Mouse (Mus musculus) heart, adult 2 months (tissue): ENCODE results near the gene Csnk2a1. TPM values are rescaled to one million over a fixed set of nuclear protein-coding genes. Genes with fewer than 3 reads are reported as not detected.

Experiments used
- DNase-seq, 2 experiments: peaks; one replicate each; pipeline ENCODE4 v3.0.0; 2021
- H3K27ac ChIP-seq: fragments of 200-600 bp; 2 replicates; pipeline ENCODE4 v1.8.1; 2022
- H3K27me3 ChIP-seq: fragments of 200-500 bp; 2 replicates; pipeline ENCODE4 v1.6.1; 2012; ENCODE audit warnings: mild to moderate bottlenecking, low read length, inconsistent platforms, mixed read lengths; ENCODE audit not compliant: control insufficient read depth, insufficient read depth
- H3K36me3 ChIP-seq: fragments of 200-500 bp; 2 replicates; pipeline ENCODE4 v1.6.1; 2012; ENCODE audit warnings: low read length, inconsistent platforms; ENCODE audit not compliant: control insufficient read depth, insufficient read depth
- H3K4me1 ChIP-seq: fragments of 200-500 bp; 2 replicates; pipeline ENCODE4 v1.6.1; 2011; ENCODE audit warnings: low read length; ENCODE audit not compliant: control insufficient read depth, insufficient read depth
- H3K4me3 ChIP-seq: fragments of 200-600 bp; 2 replicates; pipeline ENCODE4 v1.8.1; 2022
- H3K79me2 ChIP-seq: fragments of 200-500 bp; replicated peaks from 2 replicates; pipeline ENCODE4 v1.6.1; 2012; ENCODE audit warnings: mild to moderate bottlenecking, inconsistent platforms, low read length, moderate library complexity, mixed read lengths; ENCODE audit not compliant: control insufficient read depth, insufficient read depth
- H3K9ac ChIP-seq: fragments of 200-500 bp; 2 replicates; pipeline ENCODE4 v1.6.1; 2012; ENCODE audit warnings: low read depth, mild to moderate bottlenecking, control low read depth, inconsistent platforms, low read length, mixed read lengths
- CTCF ChIP-seq: fragments of 200-600 bp; IDR thresholded peaks from 2 replicates; pipeline ENCODE4 v1.8.1; 2022; ENCODE audit warnings: antibody characterized with exemption, mild to moderate bottlenecking, moderate library complexity
- EP300 ChIP-seq: fragments of 200-500 bp; IDR thresholded peaks from 2 replicates; pipeline ENCODE4 v1.6.1; 2011; ENCODE audit warnings: low read depth, low read length, control low read depth; ENCODE audit not compliant: insufficient read depth
- POLR2A ChIP-seq: fragments of 200-500 bp; IDR thresholded peaks from 2 replicates; pipeline ENCODE4 v1.6.1; 2011; ENCODE audit warnings: mild to moderate bottlenecking, low read depth, low read length, control low read depth; ENCODE audit not compliant: insufficient read depth
- WGBS: fragments of 180-500 bp; shearing (Covaris S2); methylation state at CpG from one replicate; pipeline ENCODE4 v1.1.7; 2018; 5-methylcytosine and 5-hydroxymethylcytosine counted together
- intact Hi-C: fragments of 180-260 bp; cut with DNase I; formaldehyde crosslinking; loops from one replicate; pipeline ENCODE4 v1.15.1; 2025
- polyA plus RNA-seq: library from polyadenylated mRNA; depleted of rRNA; stranded (reverse); fragments of >200 nt; gene quantifications from 2 replicates; pipeline ENCODE4 v1.2.3, GENCODE M21; 2012
- total RNA-seq, 2 experiments: library from RNA; stranded (reverse); gene quantifications; 2 replicates each; pipeline ENCODE4 v1.2.3; 2021

The Csnk2a1 gene
- total and polyA plus RNA-seq, 3 experiments = 40.7 to 94.1 (median 89.0) TPM

GRCm38 (mm10) chr2:152294541-152294940, 67.9 kb downstream of the Csnk2a1 start:
- Histone ChIP-seq H3K9ac (peak overlapping the region; percentile 95), H3K4me1 (peaks cover 16% of the 10 kb centered on the region), H3K27me3 (no peaks in the 10 kb centered on the region), H3K36me3 (peaks cover 18% of the 10 kb centered on the region), H3K4me3 (peak overlapping the region; percentile 99), H3K79me2 (peaks cover 10% of the 10 kb centered on the region), H3K27ac (peak overlapping the region; percentile 91)
- 20% methylated on average over 5 of the region's 5 CpGs for whole genome bisulfite sequencing
- TF ChIP-seq EP300 (no peak), CTCF (no peak), POLR2A (no peak)
- intact Hi-C loops = loop anchor here (2.0 to 5.0 kb wide), 2 partner anchors 38 to 68 kb away; partner anchors contain the start of gene Rbck1
- no peak for DNase-seq

DNA sequence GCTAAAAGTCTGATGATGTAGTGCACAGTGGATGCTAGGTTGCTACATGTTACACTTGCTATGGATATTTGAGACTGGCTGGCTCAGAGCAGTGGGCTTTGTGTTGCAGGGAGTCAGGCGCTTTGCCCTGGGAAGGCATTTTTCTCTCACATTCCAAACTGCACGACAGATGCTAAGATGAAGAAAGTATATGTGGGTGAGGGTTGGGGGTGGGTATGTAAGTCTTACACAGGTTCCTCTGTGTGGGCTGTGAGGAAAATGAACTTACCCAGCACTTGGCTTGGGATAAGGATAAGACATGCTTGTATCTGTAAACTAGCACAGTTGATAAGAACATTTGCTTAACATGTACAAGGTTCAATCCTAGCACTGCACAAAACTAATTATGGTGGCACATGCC, 76.2 kb downstream of the Csnk2a1 start:
- WGBS = 83% methylated on average over 2 of the region's 2 CpGs
- TF ChIP-seq POLR2A (no peak), EP300 (no peak), CTCF (no peak)
- Histone ChIP-seq H3K79me2 (peaks cover 6% of the 10 kb centered on the region), H3K9ac (no peak overlapping the region), H3K4me3 (no peak overlapping the region), H3K4me1 (peaks cover 2% of the 10 kb centered on the region; the same call in 1 of the 2 replicates), H3K36me3 (peaks cover 10% of the 10 kb centered on the region), H3K27me3 (no peaks in the 10 kb centered on the region), H3K27ac (no peak overlapping the region)
- DNase-seq = no peak
- intact Hi-C loops = no loop called here

- TF ChIP-seq POLR2A (no peak), EP300 (no peak), CTCF (no peak)
- Histone ChIP-seq H3K4me1 (no peaks in the 10 kb centered on the region; the same call in 1 of the 2 replicates), H3K9ac (no peak overlapping the region), H3K36me3 (peaks cover under 1% of the 10 kb centered on the region; the same call in 1 of the 2 replicates), H3K27me3 (no peaks in the 10 kb centered on the region), H3K4me3 (no peak overlapping the region), H3K27ac (no peak overlapping the region), H3K79me2 (peaks cover 6% of the 10 kb centered on the region)
- WGBS = 74% methylated on average over 5 of the region's 5 CpGs
- intact Hi-C loops = no loop called here
- no peak for DNase-seq
These were observed 77.1 kb downstream of the Csnk2a1 start for GRCm38 (mm10) chr2:152303781-152304180.

- intact Hi-C loops = no loop called here
- TF ChIP-seq EP300 (no peak), CTCF (no peak), POLR2A (no peak)
- DNase-seq = no peak
- Histone ChIP-seq H3K79me2 (peaks cover 6% of the 10 kb centered on the region; the same call in 1 of the 2 replicates), H3K27ac (no peak overlapping the region), H3K36me3 (no peaks in the 10 kb centered on the region), H3K4me3 (no peak overlapping the region), H3K4me1 (no peaks in the 10 kb centered on the region), H3K9ac (no peak overlapping the region), H3K27me3 (no peaks in the 10 kb centered on the region)
- WGBS = 92% methylated on average over 6 of the region's 6 CpGs
These were observed 78.8 kb downstream of the Csnk2a1 start for GRCm38 (mm10) chr2:152305480-152305879.

GRCm38 (mm10) chr2:152307186-152307585, 80.5 kb downstream of the Csnk2a1 start:
- WGBS = 83% methylated on average over 3 of the region's 3 CpGs
- TF ChIP-seq POLR2A = no peak
- H3K36me3 ChIP-seq = no peaks in the 10 kb centered on the region

DNA sequence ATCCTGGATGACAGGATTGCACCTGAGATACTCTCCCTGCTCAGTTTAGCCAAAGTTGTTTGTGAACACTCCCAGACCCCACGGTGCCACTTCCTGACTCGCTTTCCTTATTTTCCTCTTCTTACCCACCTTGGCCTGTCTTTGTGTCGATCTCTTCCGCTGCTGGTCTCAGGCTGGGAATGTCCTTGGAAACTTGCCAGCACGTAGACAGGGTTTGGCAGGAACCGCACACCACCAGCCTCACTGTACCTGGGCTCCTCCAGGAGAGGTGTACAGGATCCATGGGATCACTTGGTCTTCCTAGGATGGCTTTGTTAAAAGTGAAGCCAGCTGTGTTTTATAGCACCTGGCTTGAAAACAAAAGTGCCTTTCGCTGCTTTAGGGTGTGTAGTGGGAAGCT, 86.4 kb downstream of the Csnk2a1 start:
- intact Hi-C loops = no loop called here
- 41% methylated on average over 7 of the region's 7 CpGs for WGBS

More at GRCm38 (mm10) chr2:152307186-152307585, 80.5 kb downstream of the Csnk2a1 start:
- no peak overlapping the region for H3K27ac ChIP-seq
- intact Hi-C loops = no loop called here
- peaks cover 5% of the 10 kb centered on the region; the same call in 1 of the 2 replicates for H3K79me2 ChIP-seq
- DNase-seq = no peak
- no peak overlapping the region for H3K9ac ChIP-seq
- H3K4me3 ChIP-seq = no peak overlapping the region
- no peaks in the 10 kb centered on the region for H3K4me1 ChIP-seq
- no peaks in the 10 kb centered on the region for H3K27me3 ChIP-seq

More for the DNA sequence above, 86.4 kb downstream of the Csnk2a1 start:
- no peak overlapping the region for H3K4me3 ChIP-seq
- no peaks in the 10 kb centered on the region for H3K27me3 ChIP-seq
- DNase-seq = no peak
- no peaks in the 10 kb centered on the region for H3K79me2 ChIP-seq
- peaks cover 5% of the 10 kb centered on the region for H3K36me3 ChIP-seq
- H3K27ac ChIP-seq = no peak overlapping the region
- no peaks in the 10 kb centered on the region for H3K4me1 ChIP-seq
- TF ChIP-seq CTCF (no peak), EP300 (no peak), POLR2A (no peak)
- H3K9ac ChIP-seq = no peak overlapping the region
